Mouse (Mus musculus): Measurements from ENCODE around the gene Tenm4. TPM values are rescaled to one million over a fixed set of nuclear protein-coding genes. Genes with fewer than 3 reads are reported as not detected.

The Tenm4 gene
- polyA plus RNA-seq, 1 experiment from 2014 or later = 42.7 TPM

DNA sequence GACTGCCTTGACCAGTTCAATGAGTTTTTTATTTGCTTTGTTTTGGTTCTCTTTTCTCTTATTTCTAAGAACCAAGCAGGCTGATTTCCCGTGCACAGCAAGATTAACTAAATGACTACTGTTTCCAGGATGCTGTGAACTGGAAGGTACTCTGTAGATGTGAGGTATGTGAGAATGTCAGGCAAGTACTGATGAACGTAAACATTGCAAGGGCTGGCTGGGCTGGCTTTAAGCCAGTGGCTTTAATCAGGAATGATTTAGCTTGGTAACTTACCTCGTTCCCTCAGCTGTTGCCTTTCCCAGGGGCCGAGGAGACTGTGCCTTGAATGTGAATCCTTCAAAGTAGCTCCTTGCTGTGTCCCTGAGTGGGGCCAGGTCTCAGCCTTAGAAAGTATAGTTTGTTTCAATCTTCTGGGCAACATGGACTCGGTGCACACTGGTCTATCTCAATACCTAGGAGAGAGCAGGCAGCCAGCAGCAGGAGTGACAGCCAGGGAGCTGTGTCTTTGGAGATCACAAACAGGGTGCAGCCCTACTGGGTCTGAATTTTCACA, 134.4 kb downstream of the Tenm4 start:
- Histone ChIP-seq H3K9me3 (replicated peaks) (no peaks in the 10 kb centered on the region), H3K36me3 (no peaks in the 10 kb centered on the region), H3K4me1 (peaks cover 4% of the 10 kb centered on the region; the same call in 1 of the 2 replicates), H3K27me3 (no peaks in the 10 kb centered on the region), H3K4me3 (replicated peaks) (no peak overlapping the region), H3K4me2 (no peak overlapping the region), H3K9ac (no peak overlapping the region), H3K27ac (no peak overlapping the region)
- 47% methylated on average over 5 of the region's 5 CpGs for WGBS
- no peak for ATAC-seq (replicated peaks; ENCODE audit: low FRiP score)

DNA sequence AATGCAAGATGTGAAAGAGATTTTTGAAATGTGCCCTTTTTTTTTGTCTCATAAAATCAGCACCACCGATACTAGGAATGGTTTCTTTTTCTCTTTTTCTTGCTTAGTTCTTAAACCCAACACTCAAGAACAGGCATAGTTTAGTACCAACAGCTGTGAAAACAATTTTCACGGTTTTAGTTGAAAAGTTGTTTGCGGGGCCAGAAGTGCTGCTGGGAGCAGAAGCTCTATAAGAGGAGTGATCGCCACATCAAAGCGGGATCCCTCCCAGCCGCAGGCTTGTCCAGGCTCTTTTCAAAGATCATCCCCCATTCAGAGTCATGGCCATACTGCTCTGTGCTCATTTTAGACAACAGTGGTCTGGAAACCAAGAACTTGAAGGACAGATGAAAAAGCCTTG, 137.1 kb downstream of the Tenm4 start:
- ATAC-seq (replicated peaks; ENCODE audit: low FRiP score) = 0 out of 2 replicates have a peak, but pooled peaks have one; percentile 18
- H3K4me3 ChIP-seq (replicated peaks) = no peak overlapping the region
- no peak overlapping the region for H3K9ac ChIP-seq
- no peaks in the 10 kb centered on the region for H3K9me3 ChIP-seq (replicated peaks)
- H3K27ac ChIP-seq = peak overlapping the region; percentile 3; the same call in 1 of the 2 replicates
- no peaks in the 10 kb centered on the region for H3K36me3 ChIP-seq
- 27% methylated on average over 6 of the region's 6 CpGs for WGBS
- no peaks in the 10 kb centered on the region for H3K27me3 ChIP-seq
- H3K4me1 ChIP-seq = peaks cover 4% of the 10 kb centered on the region; the same call in 1 of the 2 replicates
- no peak overlapping the region for H3K4me2 ChIP-seq

DNA sequence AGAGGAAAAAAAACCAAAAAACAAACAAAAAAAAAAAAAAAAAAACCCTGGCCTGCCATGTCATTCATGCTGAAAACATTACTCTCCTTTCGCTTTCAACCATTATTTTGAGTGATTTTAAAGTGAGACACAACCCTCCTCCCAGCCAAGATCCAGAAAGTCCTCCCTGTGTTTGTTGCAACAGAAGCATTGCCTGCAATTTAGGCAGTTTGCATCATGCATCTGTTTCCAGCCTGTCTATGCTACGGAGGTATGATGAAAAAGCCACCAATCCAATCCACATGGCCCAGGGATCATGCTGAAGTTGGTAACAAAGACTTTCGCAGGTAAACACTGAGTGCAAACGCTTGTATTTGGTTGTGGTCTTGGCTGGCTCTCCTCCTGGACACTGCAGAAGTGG, 158.3 kb downstream of the Tenm4 start:
- no peak for ATAC-seq (replicated peaks; ENCODE audit: low FRiP score)
- Histone ChIP-seq H3K36me3 (peaks cover 7% of the 10 kb centered on the region; the same call in 1 of the 2 replicates), H3K4me1 (peaks cover 2% of the 10 kb centered on the region; the same call in 1 of the 2 replicates), H3K9me3 (replicated peaks) (0 out of 2 replicates have a peak, but pooled peaks cover 4% of the 10 kb centered on the region), H3K27ac (no peak overlapping the region), H3K4me3 (replicated peaks) (no peak overlapping the region), H3K9ac (no peak overlapping the region), H3K4me2 (no peak overlapping the region), H3K27me3 (no peaks in the 10 kb centered on the region)
- WGBS = 82% methylated on average over 4 of the region's 4 CpGs

DNA sequence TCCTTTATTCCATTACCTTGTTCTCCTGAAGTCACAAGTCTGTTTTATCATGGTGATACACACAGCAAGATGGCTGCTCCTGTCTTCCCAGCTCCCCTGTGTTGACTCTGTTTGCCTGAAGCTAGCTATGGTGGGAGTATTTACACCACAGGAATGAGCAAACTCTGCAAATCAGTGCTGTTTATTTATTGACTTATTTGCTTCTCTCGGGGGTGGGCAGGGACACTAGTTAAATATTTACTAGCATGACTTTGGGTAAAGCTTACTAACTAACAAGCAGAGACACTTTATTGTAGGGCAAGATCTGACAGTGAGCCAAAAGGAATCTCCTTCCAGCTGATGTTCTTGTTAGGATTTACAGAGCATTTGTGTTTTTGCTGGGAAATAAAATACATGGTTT, 160.1 kb downstream of the Tenm4 start:
- peak; percentile 70 for ATAC-seq (replicated peaks; ENCODE audit: low FRiP score)
- Histone ChIP-seq H3K27ac (peak overlapping the region; percentile 32; the same call in 1 of the 2 replicates), H3K9me3 (replicated peaks) (no peaks in the 10 kb centered on the region), H3K36me3 (no peaks in the 10 kb centered on the region), H3K4me2 (no peak overlapping the region), H3K27me3 (no peaks in the 10 kb centered on the region), H3K9ac (no peak overlapping the region), H3K4me1 (peaks cover 2% of the 10 kb centered on the region; the same call in 1 of the 2 replicates), H3K4me3 (replicated peaks) (no peak overlapping the region)
- 53% methylated on average over 1 of the region's 1 CpGs for WGBS

DNA sequence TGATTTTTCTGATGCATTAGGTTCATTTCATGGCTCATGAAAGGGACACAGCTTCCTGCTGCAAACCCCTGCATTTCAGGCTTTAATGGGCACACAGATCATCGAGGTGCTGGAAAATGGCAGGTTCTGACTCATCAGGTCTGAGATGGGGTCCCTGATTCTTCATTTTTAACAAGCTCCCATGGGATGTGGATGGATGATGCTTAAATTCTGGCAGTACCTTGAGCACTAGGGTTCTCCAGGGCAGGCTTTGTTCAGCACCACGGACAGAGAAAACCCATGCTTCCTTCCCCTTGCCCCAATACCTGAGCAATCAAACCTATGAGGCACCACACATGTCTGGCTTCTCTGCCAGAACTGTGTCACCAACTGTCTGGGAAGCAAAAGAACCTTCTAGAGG, 163.3 kb downstream of the Tenm4 start:
- Histone ChIP-seq H3K4me3 (replicated peaks) (no peak overlapping the region), H3K27ac (no peak overlapping the region), H3K27me3 (no peaks in the 10 kb centered on the region), H3K36me3 (no peaks in the 10 kb centered on the region), H3K9ac (no peak overlapping the region), H3K4me1 (peaks cover 2% of the 10 kb centered on the region; the same call in 1 of the 2 replicates), H3K9me3 (replicated peaks) (no peaks in the 10 kb centered on the region), H3K4me2 (no peak overlapping the region)
- 37% methylated on average over 2 of the region's 2 CpGs for WGBS
- no peak for ATAC-seq (replicated peaks; ENCODE audit: low FRiP score)

DNA sequence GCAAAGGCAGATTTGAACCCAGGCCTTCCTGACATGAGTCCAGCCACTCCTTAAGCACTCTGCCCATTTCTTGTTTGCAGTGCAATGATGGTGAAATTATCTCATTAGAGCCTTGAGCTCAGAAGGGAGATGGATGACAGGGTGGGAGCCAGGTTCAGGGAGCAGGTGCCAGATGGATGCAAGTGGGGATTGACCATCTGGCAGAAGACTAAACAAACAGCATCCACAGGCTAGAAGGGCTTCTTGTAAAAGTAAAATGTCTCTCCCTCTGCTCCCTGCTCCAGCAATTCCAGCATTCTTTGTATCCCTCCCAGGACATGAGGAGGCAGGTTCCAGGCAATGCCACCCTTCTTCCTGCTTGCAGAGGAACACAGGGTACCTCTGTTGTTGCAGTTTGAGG, 165.3 kb downstream of the Tenm4 start:
- no peaks in the 10 kb centered on the region for H3K36me3 ChIP-seq
- H3K9ac ChIP-seq = no peak overlapping the region
- no peak for ATAC-seq (replicated peaks; ENCODE audit: low FRiP score)
- H3K4me3 ChIP-seq (replicated peaks) = no peak overlapping the region
- no peaks in the 10 kb centered on the region for H3K9me3 ChIP-seq (replicated peaks)
- H3K27ac ChIP-seq = no peak overlapping the region
- H3K27me3 ChIP-seq = no peaks in the 10 kb centered on the region
- H3K4me1 ChIP-seq = no peaks in the 10 kb centered on the region
- no peak overlapping the region for H3K4me2 ChIP-seq

DNA sequence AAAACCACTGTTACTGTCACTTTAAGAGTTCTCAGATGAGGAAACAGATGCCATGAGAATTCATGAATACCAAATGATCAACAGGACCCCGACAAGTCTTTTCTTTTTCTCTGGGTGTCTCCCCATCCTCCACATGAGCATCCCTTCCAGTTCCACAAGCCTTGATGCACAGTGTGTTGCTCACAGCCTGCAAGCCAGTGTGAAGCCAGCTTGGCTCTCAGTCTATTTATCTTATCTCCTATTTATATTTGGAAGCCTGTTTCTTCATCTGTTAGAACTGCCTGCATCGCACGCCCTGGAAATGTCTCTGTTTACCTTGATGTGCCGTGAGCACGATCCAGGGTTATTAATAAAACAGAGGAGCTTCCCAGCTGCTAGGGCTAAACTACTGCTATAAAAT, 169.8 kb downstream of the Tenm4 start:
- Histone ChIP-seq H3K4me1 (no peaks in the 10 kb centered on the region), H3K4me3 (replicated peaks) (no peak overlapping the region), H3K9me3 (replicated peaks) (no peaks in the 10 kb centered on the region), H3K27me3 (no peaks in the 10 kb centered on the region), H3K36me3 (no peaks in the 10 kb centered on the region), H3K9ac (no peak overlapping the region), H3K4me2 (no peak overlapping the region), H3K27ac (no peak overlapping the region)
- no peak for ATAC-seq (replicated peaks; ENCODE audit: low FRiP score)
- 79% methylated on average over 5 of the region's 5 CpGs for WGBS

DNA sequence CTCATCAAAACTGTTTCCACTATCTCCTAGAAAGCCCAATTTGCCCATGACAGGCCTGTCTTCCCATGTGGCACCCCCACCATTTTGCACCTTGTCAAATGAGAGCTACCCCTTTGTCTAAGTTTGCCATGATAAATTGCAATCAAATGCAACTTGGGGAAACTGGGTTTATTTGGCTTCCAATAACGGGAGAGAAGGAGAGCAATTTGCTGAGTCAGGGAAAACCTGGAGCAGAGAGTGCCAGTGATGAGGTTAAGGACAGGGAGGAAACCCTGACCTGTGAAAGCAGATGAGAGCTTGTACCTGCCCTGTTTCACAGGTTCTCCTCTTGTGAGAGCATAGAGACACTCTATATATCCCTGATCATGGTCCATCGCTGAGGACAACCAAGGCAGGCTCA, 170.4 kb downstream of the Tenm4 start:
- Histone ChIP-seq H3K4me1 (no peaks in the 10 kb centered on the region), H3K27ac (no peak overlapping the region), H3K27me3 (no peaks in the 10 kb centered on the region), H3K4me2 (no peak overlapping the region), H3K9ac (no peak overlapping the region), H3K36me3 (no peaks in the 10 kb centered on the region), H3K9me3 (replicated peaks) (no peaks in the 10 kb centered on the region), H3K4me3 (replicated peaks) (no peak overlapping the region)
- ATAC-seq (replicated peaks; ENCODE audit: low FRiP score) = no peak
- 82% methylated on average over 2 of the region's 2 CpGs for WGBS

DNA sequence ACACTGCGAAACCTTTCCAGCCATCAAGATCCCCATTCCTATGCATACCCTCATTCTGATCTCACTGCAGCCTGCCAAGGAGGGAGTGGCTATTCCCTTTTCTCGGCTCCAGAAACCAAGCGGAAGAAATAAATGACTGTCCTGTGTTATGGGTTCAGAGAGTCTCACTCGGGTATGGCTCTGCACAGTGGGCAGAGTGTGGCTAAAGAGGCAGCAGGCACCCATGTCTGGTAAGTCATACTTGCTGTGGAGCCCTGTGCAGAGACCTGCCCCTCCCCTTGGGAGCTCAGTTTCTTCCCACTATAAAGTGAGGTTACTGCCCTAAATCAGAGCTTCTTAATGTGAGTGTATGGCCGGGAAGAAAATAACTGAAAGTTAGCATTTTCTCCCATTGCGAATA, 171.9 kb downstream of the Tenm4 start:
- Histone ChIP-seq H3K9me3 (replicated peaks) (no peaks in the 10 kb centered on the region), H3K4me2 (no peak overlapping the region), H3K27me3 (no peaks in the 10 kb centered on the region), H3K27ac (no peak overlapping the region), H3K4me3 (replicated peaks) (no peak overlapping the region), H3K36me3 (no peaks in the 10 kb centered on the region), H3K9ac (no peak overlapping the region), H3K4me1 (no peaks in the 10 kb centered on the region)
- WGBS = 66% methylated on average over 6 of the region's 6 CpGs
- ATAC-seq (replicated peaks; ENCODE audit: low FRiP score) = no peak

DNA sequence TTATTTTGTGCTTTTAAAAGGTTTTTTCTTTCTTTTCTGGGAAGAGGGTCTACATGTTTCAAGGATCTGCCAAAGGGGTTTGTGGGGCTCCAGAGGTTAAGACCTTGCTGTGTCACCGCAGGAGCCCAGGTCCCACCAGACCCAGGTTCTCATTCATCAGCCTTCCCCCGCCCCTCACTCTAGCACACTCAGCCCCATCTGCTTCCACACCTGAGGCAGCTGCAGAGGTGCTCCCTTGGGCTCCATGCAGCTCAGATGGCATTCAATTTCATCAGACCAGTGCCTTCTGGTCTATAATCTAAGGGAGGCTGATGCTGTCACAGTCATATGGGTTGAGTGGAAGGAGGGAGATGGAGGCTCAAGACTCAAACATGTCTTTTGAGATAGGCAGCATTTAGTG, 172.6 kb downstream of the Tenm4 start:
- no peak for ATAC-seq (replicated peaks; ENCODE audit: low FRiP score)
- Histone ChIP-seq H3K4me2 (no peak overlapping the region), H3K27ac (no peak overlapping the region), H3K9me3 (replicated peaks) (no peaks in the 10 kb centered on the region), H3K9ac (no peak overlapping the region), H3K4me1 (no peaks in the 10 kb centered on the region), H3K36me3 (no peaks in the 10 kb centered on the region), H3K27me3 (no peaks in the 10 kb centered on the region), H3K4me3 (replicated peaks) (no peak overlapping the region)
- 90% methylated on average over 2 of the region's 2 CpGs for WGBS

DNA sequence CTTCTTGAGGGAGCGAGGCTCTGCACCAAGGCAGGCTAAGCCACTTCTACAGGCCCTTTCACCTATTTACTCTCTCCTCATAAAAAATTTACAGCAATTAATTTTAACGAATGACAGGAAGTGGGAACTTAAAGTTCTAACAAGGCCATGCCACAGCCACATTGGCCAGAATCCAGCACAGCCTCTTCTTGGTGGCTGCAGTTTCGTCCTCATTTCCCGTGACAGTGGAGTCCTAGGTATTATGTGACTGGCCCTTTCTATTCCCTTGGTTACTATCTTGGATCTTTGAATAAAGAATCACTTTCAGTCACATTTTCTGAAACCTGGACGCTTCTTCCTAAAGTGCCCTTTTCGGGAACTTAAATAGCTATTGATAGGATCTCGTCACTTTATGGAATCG, 181.6 kb downstream of the Tenm4 start:
- no peak overlapping the region for H3K4me2 ChIP-seq
- no peak overlapping the region for H3K9ac ChIP-seq
- 0 out of 2 replicates have a peak, but pooled peaks cover 4% of the 10 kb centered on the region for H3K4me1 ChIP-seq
- no peak for ATAC-seq (replicated peaks; ENCODE audit: low FRiP score)
- no peak overlapping the region for H3K27ac ChIP-seq
- H3K9me3 ChIP-seq (replicated peaks) = no peaks in the 10 kb centered on the region
- H3K4me3 ChIP-seq (replicated peaks) = no peak overlapping the region
- WGBS = 62% methylated on average over 8 of the region's 8 CpGs
- no peaks in the 10 kb centered on the region for H3K36me3 ChIP-seq
- no peaks in the 10 kb centered on the region for H3K27me3 ChIP-seq

DNA sequence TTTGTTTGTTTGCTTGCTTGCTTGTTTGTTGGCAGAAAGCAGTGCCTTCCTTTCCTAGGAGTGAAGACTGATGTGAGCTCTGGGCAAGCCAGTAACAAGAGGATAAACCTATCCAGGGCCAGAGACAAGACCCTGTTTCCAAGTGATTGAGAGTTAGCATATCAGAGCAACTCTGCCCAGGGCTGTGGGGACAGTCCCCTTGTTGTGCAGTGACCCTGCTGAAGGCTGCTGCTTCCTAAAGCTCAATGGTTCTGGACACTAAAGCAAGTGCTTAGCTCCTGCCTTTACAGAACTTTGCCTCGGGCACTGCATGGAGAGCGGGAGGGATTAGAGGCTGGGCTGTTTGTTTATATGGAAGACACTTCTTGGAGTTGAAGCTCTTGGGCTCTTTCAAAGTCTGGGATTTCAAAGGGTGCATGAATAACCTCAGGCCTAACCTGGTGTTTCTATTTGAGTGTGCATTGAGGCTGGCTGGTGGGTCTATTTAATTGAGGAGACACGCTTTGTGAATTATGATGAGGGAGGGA, 185.3 kb downstream of the Tenm4 start:
- Histone ChIP-seq H3K9ac (no peak overlapping the region), H3K27me3 (no peaks in the 10 kb centered on the region), H3K27ac (no peak overlapping the region), H3K4me3 (replicated peaks) (no peak overlapping the region), H3K36me3 (no peaks in the 10 kb centered on the region), H3K4me1 (0 out of 2 replicates have a peak, but pooled peaks cover 4% of the 10 kb centered on the region), H3K9me3 (replicated peaks) (no peaks in the 10 kb centered on the region), H3K4me2 (no peak overlapping the region)
- 60% methylated on average over 3 of the region's 3 CpGs for WGBS
- ATAC-seq (replicated peaks; ENCODE audit: low FRiP score) = no peak

DNA sequence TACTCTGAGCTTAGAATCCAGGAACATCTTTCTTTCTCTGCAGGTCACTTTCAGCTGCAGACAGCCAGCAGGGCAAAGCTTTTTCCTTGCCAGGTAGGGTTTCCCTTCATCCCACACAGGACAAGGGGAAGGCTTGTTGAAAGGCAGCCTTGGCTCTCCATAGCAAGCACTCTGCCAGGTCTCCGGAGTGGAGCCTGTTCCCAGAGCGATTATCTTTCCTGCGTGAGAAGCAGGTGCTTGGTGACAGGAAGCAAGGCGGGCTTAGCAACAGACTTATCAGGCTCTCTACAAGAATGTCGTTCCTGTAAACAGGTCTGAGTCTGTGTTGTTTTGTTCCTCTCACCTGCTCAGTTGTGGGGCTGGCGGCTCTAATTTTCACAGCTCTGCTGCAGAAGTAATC, 186.5 kb downstream of the Tenm4 start:
- H3K9ac ChIP-seq = no peak overlapping the region
- WGBS = 54% methylated on average over 6 of the region's 6 CpGs
- H3K4me2 ChIP-seq = no peak overlapping the region
- no peaks in the 10 kb centered on the region for H3K9me3 ChIP-seq (replicated peaks)
- no peaks in the 10 kb centered on the region for H3K27me3 ChIP-seq
- no peaks in the 10 kb centered on the region for H3K36me3 ChIP-seq
- H3K4me3 ChIP-seq (replicated peaks) = no peak overlapping the region
- H3K27ac ChIP-seq = no peak overlapping the region
- H3K4me1 ChIP-seq = 0 out of 2 replicates have a peak, but pooled peaks cover 4% of the 10 kb centered on the region
- ATAC-seq (replicated peaks; ENCODE audit: low FRiP score) = no peak
